Mouse (Mus musculus) midbrain, embryonic 11.5 days (tissue): ENCODE data around the gene Pitpnm2. TPM values are rescaled to one million over a fixed set of nuclear protein-coding genes. Genes with fewer than 3 reads are reported as not detected.

ENCODE experiments used
- ATAC-seq: fragments of 200-750 bp; cut with Nextera tagmentation; 2 replicates; pipeline ENCODE4 v1.8.0; 2017; ENCODE audit warnings: moderate TSS enrichment, moderate library complexity; ENCODE audit not compliant: low FRiP score
- DNase-seq: peaks from one replicate; pipeline ENCODE4 v3.0.0; 2015; ENCODE audit warnings: low spot score; ENCODE audit errors: missing footprints
- H3K27ac ChIP-seq: fragments of 300-500 bp; sonication (generic); 2 replicates; pipeline ENCODE4 v1.5.1; 2014; ENCODE audit warnings: low read depth, low read length
- H3K27me3 ChIP-seq: fragments of 300-500 bp; sonication (generic); 2 replicates; pipeline ENCODE4 v1.6.1; 2014; ENCODE audit warnings: mild to moderate bottlenecking, low read length, moderate library complexity, mixed read lengths; ENCODE audit not compliant: control insufficient read depth, insufficient read depth
- H3K36me3 ChIP-seq: fragments of 300-500 bp; sonication (generic); 2 replicates; pipeline ENCODE4 v1.6.1; 2014; ENCODE audit warnings: mild to moderate bottlenecking, low read length, moderate library complexity, mixed read lengths; ENCODE audit not compliant: control insufficient read depth, insufficient read depth
- H3K4me1 ChIP-seq: fragments of 300-500 bp; sonication (generic); 2 replicates; pipeline ENCODE4 v1.6.1; 2014; ENCODE audit warnings: low read length; ENCODE audit not compliant: control insufficient read depth, insufficient read depth
- H3K4me2 ChIP-seq: fragments of 300-500 bp; sonication (generic); 2 replicates; pipeline ENCODE4 v1.6.1; 2014; ENCODE audit warnings: mild to moderate bottlenecking, moderate library complexity
- H3K4me3 ChIP-seq: fragments of 300-500 bp; sonication (generic); 2 replicates; pipeline ENCODE4 v1.5.1; 2014; ENCODE audit warnings: low read depth, low read length
- H3K9ac ChIP-seq: fragments of 300-500 bp; sonication (generic); 2 replicates; pipeline ENCODE4 v1.6.1; 2014; ENCODE audit warnings: low read length
- H3K9me3 ChIP-seq: fragments of 300-500 bp; sonication (generic); 2 replicates; pipeline ENCODE4 v1.6.1; 2016; ENCODE audit warnings: low read length; ENCODE audit not compliant: control insufficient read depth
- WGBS: fragments of 180-500 bp; shearing (Covaris S2); extraction: QIAGEN DNeasy Blood & Tissue Kit; methylation state at CpG from one replicate; pipeline ENCODE4 v1.1.7; 2014; 5-methylcytosine and 5-hydroxymethylcytosine counted together
- polyA plus RNA-seq: library from polyadenylated mRNA; unstranded; fragments of >200 nt; fragmentation: Nextera tagmentation; extraction: Ambion mirVana; gene quantifications from 2 replicates; pipeline ENCODE4 v1.2.1, GENCODE M21; 2014

The Pitpnm2 gene
- polyA plus RNA-seq, 1 experiment from 2014 or later = 4.6 TPM

GRCm38 (mm10) chr5:124184898-124185701, 64.5 kb downstream of the Pitpnm2 start:
- peak; percentile 36; the same call in 1 of the 2 replicates for ATAC-seq
- Histone ChIP-seq H3K36me3 (no peaks in the 10 kb centered on the region), H3K9me3 (no peaks in the 10 kb centered on the region), H3K27ac (peak overlapping the region; percentile 42), H3K4me2 (peak overlapping the region; percentile 54), H3K9ac (peak overlapping the region; percentile 51), H3K4me3 (peak overlapping the region; percentile 21), H3K4me1 (peaks cover 41% of the 10 kb centered on the region), H3K27me3 (no peaks in the 10 kb centered on the region)
- DNase-seq = peak; percentile 89
- 11% methylated on average over 15 of the region's 15 CpGs for WGBS

- no peak overlapping the region for H3K4me3 ChIP-seq
- no peaks in the 10 kb centered on the region for H3K9me3 ChIP-seq
- peak overlapping the region; percentile 54; the same call in 1 of the 2 replicates for H3K4me2 ChIP-seq
- DNase-seq (no peak), ATAC-seq (no peak)
- WGBS = 91% methylated on average over 3 of the region's 3 CpGs
- H3K36me3 ChIP-seq = no peaks in the 10 kb centered on the region
- no peak overlapping the region; the same call in 1 of the 2 replicates for H3K27ac ChIP-seq
- H3K9ac ChIP-seq = peak overlapping the region; percentile 51
- H3K27me3 ChIP-seq = no peaks in the 10 kb centered on the region
- H3K4me1 ChIP-seq = peaks cover 41% of the 10 kb centered on the region
Observed at GRCm38 (mm10) chr5:124184191-124184590, 65.4 kb downstream of the Pitpnm2 start.

- Histone ChIP-seq H3K9ac (no peak overlapping the region), H3K27me3 (no peaks in the 10 kb centered on the region), H3K4me2 (no peak overlapping the region), H3K27ac (no peak overlapping the region), H3K9me3 (no peaks in the 10 kb centered on the region), H3K36me3 (no peaks in the 10 kb centered on the region), H3K4me1 (peaks cover 36% of the 10 kb centered on the region), H3K4me3 (no peak overlapping the region)
- no peak for DNase-seq
- no peak for ATAC-seq
- WGBS = 89% methylated on average over 7 of the region's 7 CpGs
Observed at GRCm38 (mm10) chr5:124182642-124183041, 66.9 kb downstream of the Pitpnm2 start.

DNA sequence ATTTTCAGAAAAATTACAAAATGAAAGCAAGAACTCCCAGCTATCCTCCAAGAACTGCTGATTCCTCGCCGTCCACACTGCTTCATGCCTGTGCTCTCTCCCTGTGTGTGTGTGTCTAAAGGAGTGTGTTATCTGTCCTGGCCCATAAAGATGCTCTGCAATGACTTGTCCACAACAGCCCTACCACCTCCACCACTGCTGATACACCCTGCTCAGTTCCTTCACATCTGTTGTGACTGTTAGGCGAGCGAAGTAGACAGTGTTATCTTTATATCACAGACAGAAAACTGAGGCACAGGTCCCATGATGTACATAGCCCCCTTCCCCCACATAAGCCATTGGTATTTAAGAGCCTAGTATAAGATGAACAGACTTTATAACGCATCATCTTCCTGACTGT, 67.5 kb downstream of the Pitpnm2 start:
- Histone ChIP-seq H3K4me1 (peaks cover 33% of the 10 kb centered on the region), H3K27ac (no peak overlapping the region), H3K9ac (no peak overlapping the region), H3K36me3 (no peaks in the 10 kb centered on the region), H3K4me2 (no peak overlapping the region), H3K27me3 (no peaks in the 10 kb centered on the region), H3K4me3 (no peak overlapping the region), H3K9me3 (no peaks in the 10 kb centered on the region)
- WGBS = 92% methylated on average over 5 of the region's 5 CpGs
- DNase-seq (no peak), ATAC-seq (no peak)

- Histone ChIP-seq H3K27me3 (no peaks in the 10 kb centered on the region), H3K9me3 (no peaks in the 10 kb centered on the region), H3K9ac (no peak overlapping the region), H3K36me3 (no peaks in the 10 kb centered on the region), H3K27ac (no peak overlapping the region), H3K4me2 (no peak overlapping the region), H3K4me3 (no peak overlapping the region), H3K4me1 (peaks cover 30% of the 10 kb centered on the region)
- DNase-seq (no peak), ATAC-seq (no peak)
- 67% methylated on average over 12 of the region's 12 CpGs for WGBS
Observed at GRCm38 (mm10) chr5:124180500-124181167, 68.9 kb downstream of the Pitpnm2 start.

DNA sequence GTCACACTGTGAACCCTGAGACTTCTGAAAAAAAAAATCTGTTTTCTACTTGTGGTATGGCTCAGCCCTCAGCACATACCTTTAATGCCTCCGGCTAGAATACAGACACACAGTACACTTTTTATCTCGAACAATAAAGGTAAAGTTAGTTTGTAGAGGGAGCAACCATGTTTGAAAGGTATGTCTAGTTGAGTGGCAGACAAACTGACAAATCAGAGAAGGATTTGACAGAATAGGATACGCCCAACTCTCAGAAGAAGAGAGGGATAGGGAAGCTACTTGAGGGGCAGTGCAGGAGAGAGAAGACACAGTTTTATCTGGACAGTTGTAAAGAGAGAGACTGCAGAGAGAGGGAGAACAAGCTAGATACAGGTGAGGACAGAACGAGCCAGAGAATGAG, 70.1 kb downstream of the Pitpnm2 start:
- H3K4me2 ChIP-seq = no peak overlapping the region
- no peaks in the 10 kb centered on the region for H3K27me3 ChIP-seq
- no peak for ATAC-seq
- no peak overlapping the region for H3K27ac ChIP-seq
- H3K9ac ChIP-seq = no peak overlapping the region
- no peak for DNase-seq
- no peaks in the 10 kb centered on the region for H3K9me3 ChIP-seq
- peaks cover 18% of the 10 kb centered on the region for H3K4me1 ChIP-seq
- 88% methylated on average over 4 of the region's 4 CpGs for WGBS
- no peak overlapping the region for H3K4me3 ChIP-seq
- no peaks in the 10 kb centered on the region for H3K36me3 ChIP-seq

DNA sequence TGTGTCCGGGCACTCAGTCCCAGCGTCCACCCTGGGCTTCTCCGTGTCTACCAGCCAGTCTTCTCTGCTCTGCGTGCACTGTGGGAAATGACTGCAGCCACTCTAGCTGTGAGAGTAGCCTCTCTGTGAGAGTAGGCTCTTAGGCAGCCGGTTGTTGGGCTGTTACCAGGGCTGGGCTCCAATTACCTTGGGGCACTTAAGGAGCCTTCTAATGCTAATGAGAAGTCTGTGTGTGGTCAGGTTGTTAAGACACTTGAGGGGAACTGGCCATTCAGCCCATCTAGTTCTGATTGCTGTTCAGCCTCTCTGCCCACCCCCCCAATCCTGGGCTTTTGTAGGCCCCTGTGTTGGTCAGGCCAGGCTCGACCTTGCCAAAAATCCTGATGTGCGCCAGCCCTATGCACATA, 72.8 kb downstream of the Pitpnm2 start:
- Histone ChIP-seq H3K9ac (no peak overlapping the region), H3K4me3 (no peak overlapping the region), H3K4me1 (peaks cover 14% of the 10 kb centered on the region), H3K27me3 (no peaks in the 10 kb centered on the region), H3K36me3 (no peaks in the 10 kb centered on the region), H3K27ac (peak overlapping the region; percentile 40; the same call in 1 of the 2 replicates), H3K9me3 (no peaks in the 10 kb centered on the region), H3K4me2 (peak overlapping the region; percentile 9; the same call in 1 of the 2 replicates)
- ATAC-seq (peak; percentile 74), DNase-seq (peak; percentile 87)
- WGBS = 13% methylated on average over 7 of the region's 7 CpGs

- H3K36me3 ChIP-seq = no peaks in the 10 kb centered on the region
- peaks cover 14% of the 10 kb centered on the region for H3K4me1 ChIP-seq
- no peak overlapping the region for H3K9ac ChIP-seq
- 54% methylated on average over 4 of the region's 4 CpGs for WGBS
- peak; percentile 55 for ATAC-seq
- H3K27me3 ChIP-seq = no peaks in the 10 kb centered on the region
- no peaks in the 10 kb centered on the region for H3K9me3 ChIP-seq
- DNase-seq = no peak
- no peak overlapping the region for H3K27ac ChIP-seq
- no peak overlapping the region for H3K4me2 ChIP-seq
- no peak overlapping the region for H3K4me3 ChIP-seq
Observed at GRCm38 (mm10) chr5:124175138-124175537, 74.4 kb downstream of the Pitpnm2 start.
